Mouse (Mus musculus): ENCODE measurements around the gene Dnali1. TPM values are rescaled to one million over a fixed set of nuclear protein-coding genes. Genes with fewer than 3 reads are reported as not detected.

Dnali1 gene
- total RNA-seq, 2 experiments from 2014 or later = 0.62 to 0.76 TPM

- DNase-seq = peak; percentile 88 to 90
Observed at GRCm38 (mm10) chr4:125029891-125030614, 35.5 kb downstream of the Dnali1 start.

- no peak for DNase-seq
Observed at GRCm38 (mm10) chr4:125020780-125021538, 44.5 kb downstream of the Dnali1 start.

GRCm38 (mm10) chr4:125017431-125017830 lies 48.1 kb downstream of the Dnali1 start:
- no peak for DNase-seq

GRCm38 (mm10) chr4:125015806-125016635 lies 49.5 kb downstream of the Dnali1 start, which contains the start of gene Gnl2:
Gnl2 (plus strand) TSS chr4:125016585.
- DNase-seq = no peak

GRCm38 (mm10) chr4:125008712-125009111 lies 56.8 kb downstream of the Dnali1 start:
- no peak for DNase-seq

- no peak for DNase-seq
Observed at GRCm38 (mm10) chr4:125008220-125008619, 57.3 kb downstream of the Dnali1 start.

GRCm38 (mm10) chr4:125007460-125007859 lies 58.0 kb downstream of the Dnali1 start:
- DNase-seq = no peak

Other genes starting within 250 kb of the Dnali1 start
- 10 to 100 TPM; 32.0 to 33.5 TPM for gene Yrdc, start 215.0 kb downstream of the Dnali1 start, total RNA-seq (2021)
- gene 1110065P20Rik, start 214.5 kb downstream of the Dnali1 start, total RNA-seq (2021) = 10 to 100 TPM; 87.1 to 93.6 TPM
- gene Maneal, start 203.5 kb downstream of the Dnali1 start, total RNA-seq (2021) = 10 to 100 TPM; 50.6 to 52.1 TPM
- 10 to 100 TPM; 35.0 to 40.9 TPM for gene Epha10, start 184.8 kb downstream of the Dnali1 start, total RNA-seq (2021)
- 10 to 100 TPM; 25.2 to 26.1 TPM for gene 9930104L06Rik, start 128.7 kb downstream of the Dnali1 start, total RNA-seq (2021)
- gene Cdca8, start 126.4 kb downstream of the Dnali1 start, total RNA-seq (2021) = 1 to 10 TPM; 1.9 to 2.0 TPM
- 1 to 10 TPM; 8.8 to 9.8 TPM for gene Rspo1, start 79.3 kb downstream of the Dnali1 start, total RNA-seq (2021)
- 10 to 100 TPM; 59.3 to 62.4 TPM for gene Gnl2, start 49.1 kb downstream of the Dnali1 start, total RNA-seq (2021)
- 10 to 100 TPM; 16.2 to 16.5 TPM for gene Snip1, start 969 bp upstream of the Dnali1 start, total RNA-seq (2021)
- 100 to 1,000 TPM; 112 to 118 TPM for gene Meaf6, start 19.4 kb upstream of the Dnali1 start, total RNA-seq (2021)
- 1 to 10 TPM in 1 of 2 experiments, under 1 TPM in 1; 0.83 to 1.2 TPM for gene Zc3h12a, start 62.1 kb upstream of the Dnali1 start, total RNA-seq (2021)

Measured in layer of hippocampus, postnatal 36 days (tissue).